Mouse (Mus musculus): ENCODE measurements around the gene Mybpc3.

The Mybpc3 gene

DNA sequence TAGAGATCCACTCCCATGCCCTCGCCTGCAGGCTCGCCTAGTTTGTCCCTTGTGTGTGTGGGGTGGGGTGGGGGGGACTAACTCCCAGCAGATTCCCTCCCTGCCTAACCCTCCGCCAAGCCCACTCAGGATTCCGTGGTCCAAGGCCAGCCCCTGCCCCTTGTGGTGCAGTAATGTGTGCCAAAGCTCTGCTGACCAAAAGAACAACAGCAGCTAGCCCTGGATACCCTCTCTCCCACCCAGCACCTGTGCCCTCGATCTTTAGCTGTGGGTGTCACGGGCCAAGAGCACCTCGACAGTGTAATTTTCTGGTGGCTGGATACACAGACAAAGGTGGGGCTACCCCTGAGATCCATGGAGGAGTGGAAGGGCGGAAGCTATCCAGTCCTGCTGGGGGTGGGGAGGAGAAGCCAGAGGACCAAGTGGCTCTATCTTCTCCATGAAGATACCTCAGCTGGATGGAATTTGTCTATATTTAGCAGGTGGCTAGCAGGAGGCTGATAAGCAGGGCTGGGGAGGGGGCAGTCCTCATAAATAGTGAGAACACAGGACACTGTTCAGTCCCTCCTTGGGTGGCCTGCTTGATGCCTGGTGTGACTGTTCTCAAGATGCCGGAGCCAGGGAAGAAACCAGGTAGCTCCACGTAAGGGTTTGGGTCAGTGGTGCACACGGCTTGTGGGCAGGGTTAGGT, at the start of gene Mybpc3:
TSS of gene Mybpc3 (plus strand) at position 560 of the 691 bp plus-strand sequence.
- no peak for DNase-seq (ENCODE audit: low read depth, low spot score)

DNA sequence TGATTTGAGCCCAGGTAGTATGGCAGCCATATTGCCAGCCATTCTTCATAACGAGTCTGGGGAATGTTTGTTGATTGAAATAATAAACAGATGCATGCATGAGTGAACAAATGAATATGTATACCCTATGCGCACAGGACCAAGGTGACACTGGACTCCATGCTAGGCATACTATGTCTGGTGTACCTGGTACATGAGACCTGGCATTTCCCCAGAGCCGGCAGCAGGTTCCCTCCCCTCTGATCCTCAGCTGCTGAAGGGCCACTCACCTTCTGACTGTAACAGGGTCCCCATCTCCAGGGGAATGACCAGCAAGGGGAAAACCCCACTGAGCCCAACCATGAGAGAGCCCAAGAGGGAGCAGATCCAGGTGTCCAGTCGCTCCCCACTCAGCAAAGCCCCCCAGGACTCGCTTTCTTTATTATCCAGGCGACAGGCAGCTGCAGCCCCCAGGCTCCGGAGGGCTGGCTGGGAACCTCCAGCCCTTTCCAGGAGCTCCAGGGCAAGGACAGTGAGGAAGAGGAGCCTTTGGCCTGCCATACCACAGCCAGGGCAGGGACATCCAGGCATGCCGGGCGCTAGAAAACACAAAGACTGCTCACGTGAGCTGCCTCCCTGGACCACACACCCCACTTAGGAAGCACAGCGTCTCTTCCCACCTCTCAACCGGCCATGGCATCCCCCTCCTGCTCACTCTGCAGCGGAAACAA, 49.6 kb upstream of the Mybpc3 start:
- DNase-seq (ENCODE audit: low read depth, low spot score), result no peak

DNA sequence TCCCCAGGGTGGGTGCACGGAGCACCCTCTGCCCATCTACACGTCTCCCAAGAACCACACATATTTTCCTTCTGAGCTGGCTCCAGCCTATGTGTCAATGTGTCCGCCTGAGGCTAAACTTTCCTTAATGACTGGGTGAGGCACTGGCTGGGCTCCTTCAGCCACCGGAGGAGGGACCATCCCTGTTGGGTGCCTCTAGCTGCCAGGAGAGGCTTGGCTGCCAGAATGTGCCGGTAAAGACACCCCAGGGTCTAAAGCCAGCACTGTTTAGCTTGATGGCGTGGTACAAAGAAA, 49.1 kb upstream of the Mybpc3 start:
- no peak for DNase-seq (ENCODE audit: low read depth, low spot score)

DNA sequence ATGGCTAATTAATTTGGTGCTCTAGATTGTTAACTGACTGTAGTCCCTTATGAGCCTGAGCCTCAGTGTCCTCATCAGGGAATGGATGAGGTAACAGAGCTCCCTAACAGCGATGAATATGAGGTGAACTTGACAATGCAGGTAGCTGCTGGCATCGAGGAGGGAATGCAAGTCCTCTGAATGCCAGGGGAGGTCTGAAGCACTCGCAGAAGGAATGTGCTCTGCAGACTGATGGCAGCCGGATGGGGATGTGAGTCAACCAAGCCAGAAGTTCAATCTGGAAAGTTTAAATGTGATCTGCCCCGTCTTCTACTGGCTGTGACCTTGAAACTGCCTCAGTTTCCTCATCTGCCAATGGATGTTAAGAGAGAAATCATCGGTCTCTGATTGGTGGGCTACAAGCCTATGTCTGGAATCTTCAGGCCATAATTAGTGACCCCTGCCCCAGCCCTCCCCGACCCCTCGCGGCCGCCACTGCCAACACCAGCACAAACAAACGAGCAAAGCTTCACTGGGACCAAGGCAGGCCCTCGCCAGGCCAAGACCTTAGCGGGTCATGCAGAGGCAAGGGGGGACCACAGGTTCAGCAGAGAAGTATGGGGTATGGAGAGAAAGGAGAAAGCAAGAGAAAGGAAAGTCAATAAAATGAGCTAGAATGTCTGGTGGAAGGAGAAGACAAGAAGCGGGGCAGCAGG, 48.5 kb upstream of the Mybpc3 start:
- no peak for DNase-seq (ENCODE audit: low read depth, low spot score)

DNA sequence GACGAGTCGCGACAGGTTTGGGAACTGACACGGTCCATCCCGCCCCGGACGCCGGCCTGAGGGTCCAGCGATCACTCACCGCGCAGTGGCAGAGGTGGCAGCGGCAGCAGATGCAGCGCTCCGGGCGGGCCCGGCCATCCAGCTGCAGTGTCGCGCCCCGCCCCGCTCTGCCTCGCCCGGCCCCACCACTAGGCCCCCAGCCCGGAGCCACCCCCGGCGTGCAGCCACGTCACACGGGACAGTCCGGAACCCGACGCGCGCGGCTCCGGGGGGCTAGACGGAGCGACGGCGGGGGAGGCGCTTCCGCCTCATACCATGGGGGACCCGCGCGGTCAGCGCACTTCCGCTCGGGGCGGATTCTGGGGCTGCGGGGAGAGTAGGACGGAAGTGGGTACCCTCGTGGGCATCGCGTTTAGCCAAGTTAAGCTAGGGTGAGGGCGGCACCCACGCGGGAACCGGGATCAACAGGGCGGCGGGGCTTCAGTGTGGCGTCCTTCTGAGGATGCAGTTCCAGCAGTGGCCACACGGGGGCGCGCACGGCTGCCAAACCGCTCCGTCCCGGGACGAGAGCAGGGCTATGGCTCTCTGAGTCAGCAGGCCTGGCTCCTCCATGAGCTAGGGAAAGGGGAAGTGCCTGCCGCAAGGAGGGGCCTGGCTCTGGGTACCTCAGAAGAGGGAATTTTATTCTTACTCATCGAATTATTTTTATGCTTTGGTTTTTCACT, 47.7 kb upstream of the Mybpc3 start, which contains the start of gene Slc39a13:
TSS of gene Slc39a13 (minus strand) at position 342 of the 725 bp plus-strand sequence.
- DNase-seq (ENCODE audit: low read depth, low spot score), result peak; percentile 94

DNA sequence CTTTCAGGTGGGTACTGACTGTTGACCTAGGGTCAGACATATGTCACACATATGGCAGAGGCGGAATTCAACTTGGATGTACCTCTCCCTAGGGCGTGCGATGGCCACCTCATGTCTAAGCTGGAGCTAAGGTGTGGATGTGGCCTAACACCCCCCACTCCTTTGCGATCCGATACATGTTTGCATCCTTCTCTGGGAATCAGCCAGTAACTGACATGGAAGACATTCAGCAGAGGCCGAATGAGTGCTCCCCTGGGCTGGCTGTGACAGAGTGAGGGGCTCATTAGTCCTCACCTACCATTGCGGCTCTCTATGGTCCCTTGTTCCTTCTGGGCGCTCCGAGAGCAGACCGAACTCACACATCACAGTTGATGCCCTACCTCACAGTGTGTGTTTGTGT, 46.9 kb upstream of the Mybpc3 start:
- no peak for DNase-seq (ENCODE audit: low read depth, low spot score)

DNA sequence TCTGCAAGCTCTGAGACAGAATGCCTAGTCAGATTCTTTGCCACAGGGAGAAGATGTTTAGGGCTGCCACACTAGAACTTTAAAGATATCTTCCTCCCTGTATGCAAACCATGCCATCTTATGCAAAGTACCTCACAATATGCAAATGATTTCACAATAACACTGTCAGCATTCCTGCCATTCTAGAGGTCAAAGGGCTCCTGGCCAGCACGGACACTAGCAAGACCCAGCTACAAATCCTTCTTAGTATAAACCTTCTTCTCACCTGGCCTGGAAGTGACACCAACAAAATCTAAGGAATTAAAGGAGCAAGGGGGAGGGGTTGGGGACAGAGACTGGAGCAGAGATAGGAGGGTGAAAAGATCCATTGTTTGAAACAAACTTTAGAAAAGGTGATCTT, 45.9 kb upstream of the Mybpc3 start:
- no peak for DNase-seq (ENCODE audit: low read depth, low spot score)

DNA sequence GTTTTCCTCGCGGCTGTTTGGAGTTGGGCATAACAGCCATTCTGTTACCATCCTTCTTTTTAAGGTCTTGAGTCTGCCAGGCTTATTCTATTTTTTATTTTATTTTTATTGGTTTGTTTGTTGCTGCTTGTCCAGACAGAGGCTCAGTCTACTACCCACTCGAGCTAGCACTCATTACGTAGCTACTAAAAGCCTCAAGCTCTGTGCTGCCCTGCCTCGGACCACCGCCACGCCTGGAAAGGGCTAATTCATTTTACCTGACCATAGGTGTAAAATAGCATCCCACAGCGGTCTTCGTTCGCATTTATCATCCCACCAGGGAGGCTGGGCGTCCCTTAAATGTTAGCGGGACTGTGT, 40.0 kb upstream of the Mybpc3 start:
- no peak for DNase-seq (ENCODE audit: low read depth, low spot score)

DNA sequence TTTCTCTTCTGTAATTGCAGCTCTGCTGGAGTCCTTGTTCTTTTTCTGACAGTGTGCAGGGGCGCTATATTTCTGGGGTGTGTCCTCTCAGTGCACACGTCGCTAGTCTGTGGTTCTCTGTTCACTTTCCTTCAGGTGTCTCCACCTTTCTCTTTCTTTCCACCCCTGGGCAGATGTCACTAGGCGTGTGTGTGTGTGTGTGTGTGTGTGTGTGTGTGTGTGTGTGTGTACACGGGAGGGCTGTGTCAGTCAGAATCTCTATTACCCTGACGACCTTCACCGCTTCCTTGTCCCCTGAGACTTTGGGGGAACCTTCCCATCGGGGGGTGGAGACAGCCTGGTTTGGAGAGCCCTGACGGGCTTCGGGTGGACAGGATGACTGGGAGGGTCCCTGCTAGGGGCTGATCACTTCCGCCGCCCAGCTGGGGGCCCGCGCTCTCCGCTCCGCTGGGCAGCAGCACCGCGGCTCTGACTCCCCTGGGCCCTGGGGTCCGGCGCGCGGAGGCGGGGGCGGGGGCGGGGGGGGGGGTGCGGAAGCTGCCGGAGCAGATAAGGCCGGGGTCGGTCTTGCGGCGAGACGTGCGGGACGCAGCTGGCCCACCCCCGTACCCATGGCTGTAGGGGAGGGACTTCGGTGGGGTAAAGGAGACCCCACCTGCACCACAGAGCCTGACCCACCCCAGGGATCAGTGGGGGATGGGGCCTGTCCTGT, 39.5 kb upstream of the Mybpc3 start:
- no peak for DNase-seq (ENCODE audit: low read depth, low spot score)

DNA sequence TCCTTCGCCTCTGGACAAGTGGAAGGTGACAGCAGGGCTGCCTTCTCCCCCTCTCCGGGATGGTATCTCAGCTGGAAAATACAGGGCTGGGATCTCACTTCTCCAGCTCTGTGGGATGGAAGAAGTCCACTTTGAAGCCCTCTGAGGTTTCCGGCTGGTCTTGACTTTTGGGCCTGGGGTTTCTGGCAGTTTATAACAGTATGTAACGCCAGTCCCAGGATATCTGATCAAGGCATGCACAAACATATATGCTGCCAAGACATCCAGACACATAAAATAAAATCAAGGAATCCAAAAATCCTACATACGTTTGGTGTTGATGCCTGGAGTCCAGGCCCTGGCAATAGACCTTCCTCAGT, 38.9 kb upstream of the Mybpc3 start:
- DNase-seq (ENCODE audit: low read depth, low spot score), result no peak

DNA sequence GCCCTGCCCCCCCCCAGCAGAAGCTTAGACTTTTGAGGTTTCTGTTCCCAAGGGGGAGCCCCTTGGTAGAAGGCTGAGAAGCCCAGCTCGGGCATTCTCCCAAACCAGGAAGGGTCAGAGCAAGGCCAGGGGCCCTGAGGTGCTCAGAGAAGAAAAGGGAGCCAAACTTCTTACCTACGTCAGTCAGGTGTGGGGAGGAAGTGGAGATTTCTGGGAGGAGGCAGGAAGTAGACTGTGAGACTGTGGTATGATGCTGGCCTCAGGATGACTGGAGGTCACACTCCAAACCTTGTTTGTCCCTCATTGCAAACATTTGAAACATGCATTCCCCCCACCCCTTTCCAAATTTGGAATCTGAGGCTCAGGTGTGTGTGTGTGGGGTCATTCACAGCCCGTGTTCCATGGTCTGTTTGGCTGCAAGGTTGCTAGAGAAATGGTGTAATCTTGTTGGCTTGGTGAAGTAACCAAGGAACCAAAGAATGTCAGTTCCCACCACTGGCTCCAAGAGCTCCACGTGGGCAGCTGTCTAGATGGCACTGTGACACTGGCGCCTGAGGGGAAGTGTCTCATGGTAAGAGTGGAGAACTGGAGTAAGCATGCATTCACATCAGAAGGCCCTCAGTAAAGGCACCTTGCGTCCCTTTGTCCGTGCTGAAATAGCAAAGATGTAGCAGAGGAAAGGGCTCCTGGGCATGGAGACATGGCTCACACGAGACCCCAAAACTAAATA, 37.0 kb upstream of the Mybpc3 start:
- DNase-seq (ENCODE audit: low read depth, low spot score), result no peak

DNA sequence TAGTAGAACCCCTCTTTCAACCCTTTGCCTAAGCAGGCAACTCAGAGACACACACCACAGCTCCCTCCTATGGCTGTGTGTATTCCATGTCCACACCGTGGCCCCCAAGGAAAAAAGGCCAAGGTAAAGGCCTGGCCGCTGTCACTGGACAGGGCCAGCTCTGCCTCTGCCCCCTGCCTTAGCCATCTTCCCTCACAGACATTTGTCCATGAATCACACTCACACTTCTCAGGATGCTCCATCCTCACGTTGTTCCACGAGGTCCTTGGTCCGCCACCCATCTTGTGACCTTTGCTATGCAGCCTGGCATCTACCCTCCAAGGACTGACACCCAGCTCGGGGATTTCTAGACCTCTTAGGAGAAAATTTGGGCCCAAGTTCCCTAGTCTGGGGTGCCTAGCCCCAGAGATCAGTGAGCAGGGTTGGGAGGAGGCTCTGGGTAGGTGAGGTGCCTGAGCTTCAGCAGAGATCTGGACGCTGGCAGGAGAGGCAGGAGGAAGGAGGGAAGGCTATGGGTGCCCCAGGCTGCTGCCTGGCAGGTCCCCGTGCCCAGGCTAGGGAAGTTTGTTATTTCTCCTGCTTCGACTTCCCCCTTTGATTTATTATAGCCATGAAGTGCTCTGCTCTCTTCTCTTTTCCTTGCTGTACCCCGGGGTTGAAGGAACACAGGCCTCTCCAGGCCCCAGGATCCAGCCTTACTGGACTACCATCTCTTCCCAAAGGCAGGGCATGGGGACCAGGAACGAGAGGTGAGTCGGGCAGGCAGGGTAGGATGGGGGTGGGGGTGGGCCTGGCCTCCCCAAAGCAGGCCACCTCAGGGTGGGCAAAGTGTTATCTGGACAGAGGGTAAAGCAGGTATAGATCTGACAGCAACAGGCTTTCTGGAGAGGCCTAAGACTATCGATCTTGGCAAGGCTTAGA, 35.9 kb upstream of the Mybpc3 start, which contains the start of gene Spi1:
TSS of gene Spi1 (plus strand) at position 616 of the 921 bp plus-strand sequence.
- no peak for DNase-seq (ENCODE audit: low read depth, low spot score)

DNA sequence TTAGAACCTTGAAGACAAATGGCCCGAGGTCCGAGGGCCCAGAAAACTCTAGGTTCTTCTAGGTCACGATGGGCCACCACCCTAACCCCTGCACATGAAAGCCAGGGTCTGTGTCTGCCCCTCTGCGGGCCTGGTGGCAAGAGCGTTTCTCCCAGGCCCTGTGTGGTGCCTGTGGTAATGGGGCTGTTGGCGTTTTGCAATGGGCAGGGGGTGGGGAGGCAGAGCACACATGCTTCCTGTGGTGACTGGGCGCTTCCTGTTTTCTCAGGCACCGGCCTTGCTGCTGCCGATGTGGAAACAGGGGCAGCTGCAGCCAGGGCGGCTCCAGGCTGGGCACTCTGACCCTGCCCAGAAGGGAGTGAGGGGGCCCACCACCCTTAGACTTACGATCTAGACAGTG, 35.1 kb upstream of the Mybpc3 start:
- no peak for DNase-seq (ENCODE audit: low read depth, low spot score)

DNA sequence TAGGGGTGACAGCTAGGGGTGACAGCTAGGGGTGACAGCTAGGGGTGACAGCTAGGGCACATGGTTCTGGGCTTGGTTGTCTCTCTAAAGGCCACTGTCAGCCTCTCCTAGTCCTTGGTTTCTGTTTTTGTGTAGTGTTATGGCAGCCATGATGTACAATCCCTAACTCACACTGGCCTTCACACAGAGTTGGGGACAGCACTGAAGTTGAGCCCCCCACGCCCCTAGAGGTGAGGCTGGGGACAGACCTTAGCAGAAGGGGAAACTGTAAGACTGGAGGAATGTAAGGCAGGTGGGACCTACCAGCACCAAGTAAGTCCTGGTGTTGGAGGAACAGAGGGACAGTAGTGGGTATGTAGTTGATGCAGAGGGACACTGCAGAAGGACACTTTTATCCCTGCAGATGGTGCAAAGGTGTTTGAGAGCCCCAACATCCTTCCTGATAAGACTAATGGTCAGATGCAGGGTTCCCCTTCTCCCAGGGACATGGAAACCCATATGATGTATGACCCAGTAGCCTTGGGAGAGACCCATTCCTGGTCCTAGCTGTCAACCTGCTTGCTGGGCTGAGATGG, 34.5 kb upstream of the Mybpc3 start:
- DNase-seq (ENCODE audit: low read depth, low spot score), result no peak

DNA sequence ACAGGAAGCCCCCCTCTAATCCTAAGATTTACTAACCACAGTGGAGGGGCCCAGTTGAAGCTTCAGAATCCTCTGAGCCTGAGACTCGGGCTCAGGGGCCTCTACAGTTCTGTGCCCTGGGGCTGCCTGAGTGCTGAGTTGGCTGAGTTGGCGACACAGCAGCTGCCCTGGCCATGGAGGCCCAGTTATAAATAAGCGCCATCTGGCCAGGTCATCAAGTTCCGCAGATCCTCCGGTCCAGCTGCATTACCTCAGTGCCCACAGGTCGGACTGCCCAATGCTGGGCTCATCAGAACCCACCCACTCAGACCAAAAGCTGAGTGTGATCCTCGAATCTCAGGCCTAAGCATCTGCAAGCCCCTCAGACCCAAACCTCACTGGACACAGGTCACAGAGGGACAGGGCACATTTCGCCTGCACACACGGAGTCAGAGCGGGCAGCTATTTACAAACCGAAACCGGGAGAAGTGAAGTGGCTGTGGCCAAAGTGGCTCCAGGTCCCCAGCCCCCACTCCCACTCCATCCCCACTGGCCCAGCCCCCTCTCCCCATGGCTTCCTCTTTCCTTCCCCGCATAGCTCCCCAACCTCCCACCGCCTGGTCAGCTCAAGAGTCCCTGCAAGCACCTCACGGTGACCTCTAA, 33.6 kb upstream of the Mybpc3 start:
- DNase-seq (ENCODE audit: low read depth, low spot score), result no peak

DNA sequence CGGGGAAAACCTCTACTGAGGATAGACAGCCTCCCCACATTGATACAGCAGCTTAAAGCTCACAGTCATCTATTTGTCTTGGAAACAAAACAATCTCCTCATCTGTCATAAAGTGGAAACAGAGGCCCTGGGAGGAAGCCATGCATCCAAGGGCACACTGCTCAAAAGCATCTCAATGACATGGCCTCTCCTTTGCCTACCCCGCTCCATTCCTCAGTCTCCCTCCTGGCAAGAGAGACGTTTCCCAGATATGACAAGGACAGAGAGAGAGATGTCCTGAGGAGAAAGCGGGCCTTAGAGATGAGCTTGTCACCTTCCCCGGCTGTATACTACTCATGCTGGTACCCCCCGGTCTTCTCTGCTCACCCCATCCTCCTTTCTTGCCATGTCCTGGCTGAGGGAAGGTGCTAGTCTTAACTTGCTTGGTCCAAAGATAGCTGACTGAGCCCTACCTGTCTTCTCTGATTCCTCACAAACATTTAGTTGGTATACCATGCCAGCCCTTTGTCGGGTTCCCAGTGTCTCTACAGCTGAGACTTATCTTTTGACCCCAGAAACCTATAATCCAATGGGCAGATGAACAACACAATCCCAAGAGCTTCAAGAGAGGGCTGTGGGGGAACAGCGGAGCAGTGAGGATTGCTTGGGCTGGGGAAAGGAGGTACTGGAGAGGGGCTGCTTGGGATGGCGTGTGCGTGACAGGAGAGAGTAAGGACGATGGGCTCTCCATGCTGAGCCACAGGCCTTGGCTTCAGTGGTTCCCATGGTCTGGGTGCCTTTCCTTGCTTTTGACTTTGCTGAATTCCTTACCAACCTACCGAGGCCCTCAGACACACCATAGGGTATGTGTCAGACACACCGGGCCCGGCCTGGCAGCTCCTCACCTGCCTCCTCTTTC, 32.2 kb upstream of the Mybpc3 start:
- no peak for DNase-seq (ENCODE audit: low read depth, low spot score)

DNA sequence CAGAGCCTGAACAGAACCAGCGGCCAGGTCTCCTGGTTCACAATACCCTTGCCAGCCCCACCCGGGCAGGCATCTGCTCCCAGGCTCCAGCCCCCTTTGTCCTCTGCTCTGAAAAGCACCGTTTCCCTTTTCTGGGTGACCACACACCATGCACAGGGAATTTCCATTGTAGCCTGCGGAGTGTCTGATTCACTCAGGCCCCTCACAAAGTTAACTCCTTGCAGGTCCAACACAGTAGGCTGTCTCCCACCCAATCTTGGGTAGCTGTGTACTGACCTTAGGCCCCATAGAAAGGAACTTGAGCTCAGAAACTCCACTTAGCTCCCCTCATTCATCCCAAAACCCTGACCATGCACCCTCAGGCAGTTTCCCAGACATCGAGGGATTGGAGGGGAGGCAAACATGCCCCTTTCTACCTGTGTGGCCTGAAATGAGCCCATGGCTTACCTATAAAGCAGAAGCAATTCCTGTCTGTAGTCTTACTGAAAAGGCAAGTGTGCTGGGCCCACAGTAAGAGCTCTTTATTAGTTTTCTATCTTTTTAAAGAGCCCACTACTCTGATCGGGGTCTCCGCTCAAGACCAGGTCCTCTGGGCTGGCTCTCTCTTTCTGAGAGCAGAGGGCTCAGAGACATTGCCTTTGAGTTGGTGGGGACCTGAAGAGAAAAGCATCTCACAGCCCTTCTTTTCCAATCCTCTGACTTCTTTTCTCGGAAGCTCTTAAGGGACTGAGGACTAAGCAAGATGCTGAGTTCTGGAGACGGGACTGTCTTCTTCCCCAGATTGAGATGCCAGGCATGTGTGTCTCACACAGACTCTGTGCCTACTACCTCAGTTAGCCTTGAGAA, 31.3 kb upstream of the Mybpc3 start:
- DNase-seq (ENCODE audit: low read depth, low spot score), result no peak
